Mouse (Mus musculus) testis, adult 2 months (tissue): ENCODE results near the gene Itpkb.

Source experiments
- CTCF ChIP-seq: fragments of 200-500 bp; IDR thresholded peaks from 2 replicates; pipeline ENCODE4 v1.5.1; 2012; ENCODE audit warnings: low read depth, mild to moderate bottlenecking, inconsistent platforms, low read length, moderate library complexity; ENCODE audit not compliant: control insufficient read depth, insufficient read depth, insufficient replicate concordance
- POLR2A ChIP-seq: fragments of 200-500 bp; IDR thresholded peaks from 2 replicates; pipeline ENCODE4 v1.6.1; 2012; ENCODE audit warnings: low read depth, mild to moderate bottlenecking, inconsistent platforms, low read length, moderate library complexity; ENCODE audit not compliant: control insufficient read depth

- TF ChIP-seq CTCF (no peak), POLR2A (no peak)
Measured at GRCm38 (mm10) chr1:180364005-180364404, 33.7 kb downstream of the Itpkb start.
